Mouse (Mus musculus): ENCODE data around the gene Gm20517. TPM values are rescaled to one million over a fixed set of nuclear protein-coding genes. Genes with fewer than 3 reads are reported as not detected.

The Gm20517 gene
- polyA plus RNA-seq, 1 experiment from 2014 or later, result 0.70 TPM

DNA sequence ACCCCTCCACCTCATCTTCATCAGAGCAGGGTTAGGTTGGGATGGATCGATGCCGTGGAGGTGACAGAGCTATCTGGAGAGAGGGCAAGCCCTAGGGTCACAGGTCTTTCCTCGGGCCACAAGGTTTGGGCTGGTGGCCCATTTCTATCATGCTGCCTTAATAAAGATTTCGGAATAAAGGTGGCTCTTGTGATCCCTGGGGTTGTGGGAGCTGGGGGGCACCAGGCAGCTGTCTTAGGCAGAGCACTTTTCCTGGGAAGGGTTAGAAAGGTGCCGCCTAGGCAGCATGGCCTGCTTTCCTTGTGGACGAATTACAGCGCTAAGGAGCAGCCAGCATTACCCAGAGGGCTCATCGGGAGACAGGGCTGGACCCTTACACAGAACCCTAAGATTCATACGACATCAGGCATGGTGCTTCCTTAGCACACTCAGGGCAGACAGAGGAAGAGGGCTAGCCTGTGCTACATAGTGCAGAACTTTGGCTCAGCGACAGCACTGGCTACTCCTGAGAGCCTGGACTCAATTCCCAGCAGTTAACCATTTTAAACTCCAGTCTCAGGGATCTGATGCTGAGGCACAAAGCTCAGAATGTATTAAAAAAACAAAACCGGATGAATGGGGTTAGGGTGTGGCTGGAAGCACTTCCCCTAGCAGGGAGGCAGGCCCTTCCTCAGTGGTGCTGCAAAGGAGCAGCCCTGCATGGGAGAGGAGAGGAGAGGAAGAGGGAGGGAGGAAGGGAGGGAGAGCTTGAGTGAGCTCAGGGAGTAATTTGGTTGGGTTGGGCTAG is 11.7 kb upstream of the Gm20517 start:
- Histone ChIP-seq H3K27ac (ENCODE audit: low read depth, low read length) (no peak overlapping the region), H3K9me3 (ENCODE audit: control insufficient read depth, low read length) (no peaks in the 10 kb centered on the region), H3K27me3 (ENCODE audit: control insufficient read depth, insufficient read depth, low read length) (no peaks in the 10 kb centered on the region), H3K36me3 (ENCODE audit: control insufficient read depth, insufficient read depth, low read length) (peaks cover 10% of the 10 kb centered on the region; the same call in 1 of the 2 replicates), H3K4me3 (ENCODE audit: low read depth, low read length) (no peak overlapping the region), H3K4me2 (ENCODE audit: low read depth) (no peak overlapping the region), H3K9ac (ENCODE audit: low read length) (no peak overlapping the region), H3K4me1 (ENCODE audit: control insufficient read depth, insufficient read depth, low read length) (peaks cover 18% of the 10 kb centered on the region)
- DNase-seq (ENCODE audit: low spot score) (no peak), ATAC-seq (ENCODE audit: insufficient read depth, low FRiP score, low TSS enrichment) (no peak)
- WGBS, result 79% methylated on average over 11 of the region's 11 CpGs

GRCm38 (mm10) chr17:47600601-47601388 is 10.6 kb upstream of the Gm20517 start:
- ATAC-seq (ENCODE audit: insufficient read depth, low FRiP score, low TSS enrichment) (no peak), DNase-seq (ENCODE audit: low spot score) (no peak)
- no peaks in the 10 kb centered on the region for H3K27me3 ChIP-seq (ENCODE audit: control insufficient read depth, insufficient read depth, low read length)
- no peak overlapping the region for H3K4me3 ChIP-seq (ENCODE audit: low read depth, low read length)
- no peaks in the 10 kb centered on the region for H3K9me3 ChIP-seq (ENCODE audit: control insufficient read depth, low read length)
- no peak overlapping the region for H3K4me2 ChIP-seq (ENCODE audit: low read depth)
- H3K27ac ChIP-seq (ENCODE audit: low read depth, low read length), result no peak overlapping the region
- 92% methylated on average over 13 of the region's 13 CpGs for WGBS
- no peak overlapping the region for H3K9ac ChIP-seq (ENCODE audit: low read length)
- H3K36me3 ChIP-seq (ENCODE audit: control insufficient read depth, insufficient read depth, low read length), result peaks cover 10% of the 10 kb centered on the region; the same call in 1 of the 2 replicates
- peaks cover 13% of the 10 kb centered on the region for H3K4me1 ChIP-seq (ENCODE audit: control insufficient read depth, insufficient read depth, low read length)

GRCm38 (mm10) chr17:47601389-47601755 is 10.0 kb upstream of the Gm20517 start:
- H3K9ac ChIP-seq (ENCODE audit: low read length), result no peak overlapping the region
- H3K27ac ChIP-seq (ENCODE audit: low read depth, low read length), result no peak overlapping the region
- H3K4me2 ChIP-seq (ENCODE audit: low read depth), result no peak overlapping the region
- peaks cover 9% of the 10 kb centered on the region for H3K4me1 ChIP-seq (ENCODE audit: control insufficient read depth, insufficient read depth, low read length)
- no peaks in the 10 kb centered on the region for H3K27me3 ChIP-seq (ENCODE audit: control insufficient read depth, insufficient read depth, low read length)
- DNase-seq (ENCODE audit: low spot score) (no peak), ATAC-seq (ENCODE audit: insufficient read depth, low FRiP score, low TSS enrichment) (no peak)
- 90% methylated on average over 10 of the region's 10 CpGs for WGBS
- H3K9me3 ChIP-seq (ENCODE audit: control insufficient read depth, low read length), result no peaks in the 10 kb centered on the region
- no peak overlapping the region for H3K4me3 ChIP-seq (ENCODE audit: low read depth, low read length)
- peaks cover 10% of the 10 kb centered on the region; the same call in 1 of the 2 replicates for H3K36me3 ChIP-seq (ENCODE audit: control insufficient read depth, insufficient read depth, low read length)

- no peak for ATAC-seq (ENCODE audit: insufficient read depth, low FRiP score, low TSS enrichment)
- no peak overlapping the region for H3K27ac ChIP-seq (ENCODE audit: low read depth, low read length)
- H3K27me3 ChIP-seq (ENCODE audit: control insufficient read depth, insufficient read depth, low read length), result no peaks in the 10 kb centered on the region
- no peaks in the 10 kb centered on the region for H3K9me3 ChIP-seq (ENCODE audit: control insufficient read depth, low read length)
- H3K4me2 ChIP-seq (ENCODE audit: low read depth), result no peak overlapping the region
- peaks cover 10% of the 10 kb centered on the region; the same call in 1 of the 2 replicates for H3K36me3 ChIP-seq (ENCODE audit: control insufficient read depth, insufficient read depth, low read length)
- 94% methylated on average over 11 of the region's 11 CpGs for WGBS
- H3K4me3 ChIP-seq (ENCODE audit: low read depth, low read length), result no peak overlapping the region
- no peak overlapping the region for H3K9ac ChIP-seq (ENCODE audit: low read length)
- peaks cover 1% of the 10 kb centered on the region; the same call in 1 of the 2 replicates for H3K4me1 ChIP-seq (ENCODE audit: control insufficient read depth, insufficient read depth, low read length)
- no peak for DNase-seq (ENCODE audit: low spot score)
These were observed 9.1 kb upstream of the Gm20517 start for GRCm38 (mm10) chr17:47602289-47602688.

GRCm38 (mm10) chr17:47606220-47606619 is 5.2 kb upstream of the Gm20517 start:
- Histone ChIP-seq H3K4me2 (ENCODE audit: low read depth) (no peak overlapping the region), H3K4me1 (ENCODE audit: control insufficient read depth, insufficient read depth, low read length) (peaks cover 5% of the 10 kb centered on the region; the same call in 1 of the 2 replicates), H3K27ac (ENCODE audit: low read depth, low read length) (no peak overlapping the region), H3K9me3 (ENCODE audit: control insufficient read depth, low read length) (no peaks in the 10 kb centered on the region), H3K4me3 (ENCODE audit: low read depth, low read length) (no peak overlapping the region), H3K9ac (ENCODE audit: low read length) (no peak overlapping the region), H3K27me3 (ENCODE audit: control insufficient read depth, insufficient read depth, low read length) (no peaks in the 10 kb centered on the region), H3K36me3 (ENCODE audit: control insufficient read depth, insufficient read depth, low read length) (peaks cover 1% of the 10 kb centered on the region; the same call in 1 of the 2 replicates)
- DNase-seq (ENCODE audit: low spot score), result no peak
- ATAC-seq (ENCODE audit: insufficient read depth, low FRiP score, low TSS enrichment), result no peak
- 77% methylated on average over 5 of the region's 5 CpGs for WGBS

DNA sequence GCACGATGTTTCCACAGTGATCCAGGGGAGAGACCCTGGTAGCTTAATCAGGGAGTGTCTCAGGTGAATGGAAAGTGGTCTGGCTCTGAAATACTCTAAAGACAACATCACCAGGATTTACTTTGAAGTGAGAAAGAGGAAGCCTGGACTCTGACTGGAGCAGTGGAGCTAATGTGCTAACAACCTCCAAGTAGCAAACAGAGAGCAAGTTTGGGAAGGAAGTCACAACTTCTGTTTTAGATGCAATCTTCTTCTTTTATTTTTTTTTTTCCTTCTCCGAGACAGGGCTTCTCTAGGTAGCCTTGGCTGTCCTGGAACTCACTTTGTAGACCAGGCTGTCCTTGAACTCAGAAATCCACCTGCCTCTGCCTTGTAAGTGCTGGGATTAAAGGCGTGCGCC is 2.2 kb upstream of the Gm20517 start:
- Histone ChIP-seq H3K9me3 (ENCODE audit: control insufficient read depth, low read length) (no peaks in the 10 kb centered on the region), H3K27me3 (ENCODE audit: control insufficient read depth, insufficient read depth, low read length) (no peaks in the 10 kb centered on the region), H3K27ac (ENCODE audit: low read depth, low read length) (no peak overlapping the region), H3K36me3 (ENCODE audit: control insufficient read depth, insufficient read depth, low read length) (no peaks in the 10 kb centered on the region; the same call in 1 of the 2 replicates), H3K4me3 (ENCODE audit: low read depth, low read length) (no peak overlapping the region), H3K4me2 (ENCODE audit: low read depth) (no peak overlapping the region), H3K9ac (ENCODE audit: low read length) (no peak overlapping the region), H3K4me1 (ENCODE audit: control insufficient read depth, insufficient read depth, low read length) (peaks cover 11% of the 10 kb centered on the region)
- DNase-seq (ENCODE audit: low spot score), result no peak
- WGBS, result 97% methylated on average over 4 of the region's 4 CpGs
- no peak for ATAC-seq (ENCODE audit: insufficient read depth, low FRiP score, low TSS enrichment)

GRCm38 (mm10) chr17:47611661-47611982 is 233 bp downstream of the Gm20517 start:
- Histone ChIP-seq H3K4me2 (ENCODE audit: low read depth) (peak overlapping the region; percentile 88), H3K36me3 (ENCODE audit: control insufficient read depth, insufficient read depth, low read length) (peaks cover 2% of the 10 kb centered on the region; the same call in 1 of the 2 replicates), H3K9me3 (ENCODE audit: control insufficient read depth, low read length) (no peaks in the 10 kb centered on the region), H3K27ac (ENCODE audit: low read depth, low read length) (no peak overlapping the region), H3K9ac (ENCODE audit: low read length) (peak overlapping the region; percentile 73), H3K4me3 (ENCODE audit: low read depth, low read length) (peak overlapping the region; percentile 88), H3K4me1 (ENCODE audit: control insufficient read depth, insufficient read depth, low read length) (peaks cover 11% of the 10 kb centered on the region), H3K27me3 (ENCODE audit: control insufficient read depth, insufficient read depth, low read length) (no peaks in the 10 kb centered on the region)
- 1% methylated on average over 13 of the region's 13 CpGs for WGBS
- ATAC-seq (ENCODE audit: insufficient read depth, low FRiP score, low TSS enrichment) (no peak), DNase-seq (ENCODE audit: low spot score) (no peak)

GRCm38 (mm10) chr17:47614018-47614417 is 2.6 kb downstream of the Gm20517 start:
- no peak overlapping the region for H3K4me2 ChIP-seq (ENCODE audit: low read depth)
- H3K9me3 ChIP-seq (ENCODE audit: control insufficient read depth, low read length), result no peaks in the 10 kb centered on the region
- H3K9ac ChIP-seq (ENCODE audit: low read length), result no peak overlapping the region
- no peaks in the 10 kb centered on the region for H3K27me3 ChIP-seq (ENCODE audit: control insufficient read depth, insufficient read depth, low read length)
- H3K4me1 ChIP-seq (ENCODE audit: control insufficient read depth, insufficient read depth, low read length), result peaks cover 11% of the 10 kb centered on the region
- ATAC-seq (ENCODE audit: insufficient read depth, low FRiP score, low TSS enrichment), result no peak
- no peak for DNase-seq (ENCODE audit: low spot score)
- no peak overlapping the region for H3K27ac ChIP-seq (ENCODE audit: low read depth, low read length)
- H3K4me3 ChIP-seq (ENCODE audit: low read depth, low read length), result no peak overlapping the region
- WGBS, result 83% methylated on average over 1 of the region's 1 CpGs
- H3K36me3 ChIP-seq (ENCODE audit: control insufficient read depth, insufficient read depth, low read length), result peaks cover 4% of the 10 kb centered on the region; the same call in 1 of the 2 replicates

Data from neural tube, embryonic 11.5 days (tissue).